Mouse (Mus musculus) kidney, embryonic 14.5 days (tissue): Measurements from ENCODE around the gene Car1. TPM values are rescaled to one million over a fixed set of nuclear protein-coding genes. Genes with fewer than 3 reads are reported as not detected.
"Not testable (repeated sequence)": the region's sequence is repeated elsewhere in the genome, so short reads cannot be mapped to it uniquely, and the experiment has no call there.

Source experiments
- ATAC-seq: fragments of 200-750 bp; cut with Nextera tagmentation; 2 replicates; pipeline ENCODE4 v1.8.0; 2017; ENCODE audit warnings: moderate number of reproducible peaks, mild to moderate bottlenecking, moderate TSS enrichment, moderate library complexity; ENCODE audit not compliant: low FRiP score, low TSS enrichment
- H3K27ac ChIP-seq: fragments of 300-500 bp; sonication (generic); 2 replicates; pipeline ENCODE4 v1.5.1; 2014; ENCODE audit warnings: low read depth, mild to moderate bottlenecking, low read length, moderate library complexity, mixed read lengths
- H3K27me3 ChIP-seq: fragments of 300-500 bp; sonication (generic); 2 replicates; pipeline ENCODE4 v1.6.1; 2014; ENCODE audit warnings: mild to moderate bottlenecking, low read length; ENCODE audit not compliant: control insufficient read depth, insufficient read depth
- H3K36me3 ChIP-seq: fragments of 300-500 bp; sonication (generic); 2 replicates; pipeline ENCODE4 v1.6.1; 2014; ENCODE audit warnings: low read length, mixed read lengths; ENCODE audit not compliant: control insufficient read depth, insufficient read depth
- H3K4me1 ChIP-seq: fragments of 300-500 bp; sonication (generic); 2 replicates; pipeline ENCODE4 v1.6.1; 2014; ENCODE audit warnings: low read length, mixed read lengths; ENCODE audit not compliant: control insufficient read depth, insufficient read depth
- H3K4me2 ChIP-seq: fragments of 300-500 bp; sonication (generic); replicated peaks from 2 replicates; pipeline ENCODE4 v1.6.1; 2014; ENCODE audit warnings: low read depth, mild to moderate bottlenecking, low read length
- H3K4me3 ChIP-seq: fragments of 300-500 bp; sonication (generic); 2 replicates; pipeline ENCODE4 v1.5.1; 2014; ENCODE audit warnings: mild to moderate bottlenecking, low read length
- H3K9ac ChIP-seq: fragments of 300-500 bp; sonication (generic); 2 replicates; pipeline ENCODE4 v1.6.1; 2014; ENCODE audit warnings: low read depth, mild to moderate bottlenecking, low read length, moderate library complexity
- H3K9me3 ChIP-seq: fragments of 300-500 bp; sonication (generic); 2 replicates; pipeline ENCODE4 v1.6.1; 2016; ENCODE audit warnings: low read length; ENCODE audit not compliant: control insufficient read depth
- WGBS: fragments of 180-500 bp; shearing (Covaris S2); extraction: QIAGEN DNeasy Blood & Tissue Kit; methylation state at CpG from one replicate; pipeline ENCODE4 v1.1.7; 2014; 5-methylcytosine and 5-hydroxymethylcytosine counted together
- polyA plus RNA-seq: library from polyadenylated mRNA; unstranded; fragments of >200 nt; fragmentation: Nextera tagmentation; extraction: Ambion mirVana; gene quantifications from 2 replicates; pipeline ENCODE4 v1.2.1, GENCODE M21; 2014

Car1 gene
- polyA plus RNA-seq, 1 experiment from 2014 or later = not detected

- Histone ChIP-seq H3K9me3 (no peaks in the 10 kb centered on the region), H3K4me2 (no peak overlapping the region), H3K27me3 (no peaks in the 10 kb centered on the region), H3K4me3 (no peak overlapping the region), H3K36me3 (no peaks in the 10 kb centered on the region), H3K27ac (no peak overlapping the region), H3K4me1 (no peaks in the 10 kb centered on the region), H3K9ac (no peak overlapping the region)
- no peak for ATAC-seq
These were observed 20.7 kb upstream of the Car1 start for GRCm38 (mm10) chr3:14828896-14829295.

DNA sequence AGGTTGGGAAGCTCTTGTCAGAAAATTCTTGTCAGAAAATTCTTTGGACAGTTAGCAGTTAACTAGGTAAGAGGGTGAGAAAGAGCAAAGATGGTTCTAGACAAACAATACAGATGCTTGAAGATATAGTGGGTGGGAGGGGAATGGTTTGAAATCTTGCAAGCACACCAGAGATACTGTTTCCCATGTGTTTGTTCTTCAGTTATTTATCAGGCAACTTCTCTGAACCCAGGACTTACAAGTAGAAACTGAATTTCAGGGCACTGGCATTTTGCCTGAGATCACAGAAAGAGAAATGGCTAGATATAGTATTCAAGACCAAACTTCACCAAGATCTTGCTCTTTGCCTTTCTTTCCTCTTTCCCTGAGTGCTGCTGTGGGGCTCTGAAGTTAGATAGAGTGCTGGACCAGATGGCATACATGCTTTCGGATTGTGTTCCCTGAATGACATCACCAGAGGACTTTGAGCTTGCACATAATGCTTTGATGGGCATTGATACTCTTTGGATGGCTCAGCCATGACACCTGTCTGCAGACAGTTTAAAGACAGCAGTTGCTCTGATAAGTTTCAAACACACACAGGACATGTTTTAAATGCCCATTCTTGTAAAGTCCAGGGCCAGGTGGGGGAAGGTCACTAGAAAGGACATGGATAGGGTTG, 11.8 kb upstream of the Car1 start:
- no peak overlapping the region for H3K9ac ChIP-seq
- no peaks in the 10 kb centered on the region for H3K4me1 ChIP-seq
- no peak overlapping the region for H3K4me3 ChIP-seq
- no peaks in the 10 kb centered on the region for H3K27me3 ChIP-seq
- no peak for ATAC-seq
- H3K9me3 ChIP-seq = no peaks in the 10 kb centered on the region
- H3K4me2 ChIP-seq = no peak overlapping the region
- WGBS = 78% methylated on average over 1 of the region's 1 CpGs
- no peak overlapping the region for H3K27ac ChIP-seq
- no peaks in the 10 kb centered on the region for H3K36me3 ChIP-seq

GRCm38 (mm10) chr3:14815396-14815795, 7.2 kb upstream of the Car1 start:
- WGBS = 90% methylated on average over 1 of the region's 1 CpGs
- not testable (repeated sequence) for H3K4me2 ChIP-seq, H3K27me3 ChIP-seq, H3K27ac ChIP-seq, H3K4me1 ChIP-seq, ATAC-seq, H3K9me3 ChIP-seq, H3K36me3 ChIP-seq, H3K9ac ChIP-seq, H3K4me3 ChIP-seq

- ATAC-seq = no peak
- Histone ChIP-seq H3K9me3 (no peaks in the 10 kb centered on the region), H3K4me1 (no peaks in the 10 kb centered on the region), H3K9ac (no peak overlapping the region), H3K27me3 (no peaks in the 10 kb centered on the region), H3K4me3 (no peak overlapping the region), H3K4me2 (no peak overlapping the region), H3K36me3 (no peaks in the 10 kb centered on the region), H3K27ac (no peak overlapping the region)
These were observed 1.5 kb downstream of the Car1 start for GRCm38 (mm10) chr3:14806702-14807101.

- Histone ChIP-seq H3K36me3 (no peaks in the 10 kb centered on the region), H3K4me2 (no peak overlapping the region), H3K9me3 (no peaks in the 10 kb centered on the region), H3K4me1 (no peaks in the 10 kb centered on the region), H3K9ac (no peak overlapping the region), H3K27ac (no peak overlapping the region), H3K27me3 (no peaks in the 10 kb centered on the region), H3K4me3 (no peak overlapping the region)
- no peak for ATAC-seq
- WGBS = 85% methylated on average over 3 of the region's 3 CpGs
These were observed 2.2 kb downstream of the Car1 start for GRCm38 (mm10) chr3:14805962-14806361.

DNA sequence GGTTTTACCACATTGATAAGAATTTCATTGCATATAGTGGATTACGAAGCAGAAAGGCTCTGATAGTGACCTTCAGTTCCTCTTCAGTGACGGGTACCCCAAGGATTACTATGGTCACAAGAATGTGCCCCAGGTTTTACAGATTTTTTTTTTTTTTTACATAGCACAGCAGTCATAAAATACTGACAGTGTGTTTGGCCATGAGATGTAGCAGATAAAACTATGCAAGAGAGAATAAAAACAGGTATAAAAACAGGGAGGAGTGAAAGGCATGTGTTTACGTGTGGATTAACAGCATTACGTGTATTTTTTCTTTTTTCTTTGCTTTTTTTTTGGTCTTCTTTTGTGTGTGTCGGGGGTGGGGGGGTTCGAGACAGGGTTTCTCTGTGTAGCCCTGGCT, 3.3 kb downstream of the Car1 start:
- Histone ChIP-seq H3K27me3 (no peaks in the 10 kb centered on the region), H3K4me2 (no peak overlapping the region), H3K4me1 (no peaks in the 10 kb centered on the region), H3K4me3 (no peak overlapping the region), H3K36me3 (no peaks in the 10 kb centered on the region), H3K9me3 (no peaks in the 10 kb centered on the region), H3K9ac (no peak overlapping the region), H3K27ac (no peak overlapping the region)
- 80% methylated on average over 6 of the region's 6 CpGs for WGBS
- ATAC-seq = no peak

DNA sequence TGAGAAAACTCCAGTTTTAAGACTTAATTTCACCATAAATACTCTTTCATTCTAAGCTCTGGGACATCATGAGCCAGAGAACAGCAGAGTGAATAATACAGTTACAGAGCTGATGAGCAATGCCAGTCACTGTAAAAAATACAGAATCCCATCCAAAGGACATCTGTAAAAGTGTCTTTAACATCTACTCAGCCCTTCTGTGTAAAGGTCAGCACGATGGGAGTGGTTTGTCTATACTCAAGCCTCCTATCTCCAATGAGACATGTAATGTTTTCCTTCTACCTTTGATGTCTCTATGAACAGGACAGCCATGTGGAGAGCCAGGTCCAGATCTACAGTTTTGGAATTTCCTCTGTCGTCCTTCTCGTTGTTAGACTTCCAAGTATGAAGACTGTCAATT, 11.1 kb downstream of the Car1 start:
- Histone ChIP-seq H3K9me3 (no peaks in the 10 kb centered on the region), H3K4me1 (no peaks in the 10 kb centered on the region), H3K4me3 (no peak overlapping the region), H3K27ac (no peak overlapping the region), H3K27me3 (no peaks in the 10 kb centered on the region), H3K36me3 (no peaks in the 10 kb centered on the region), H3K4me2 (no peak overlapping the region), H3K9ac (no peak overlapping the region)
- no peak for ATAC-seq
- WGBS = 83% methylated on average over 3 of the region's 3 CpGs

- Histone ChIP-seq H3K27ac (no peak overlapping the region), H3K4me1 (no peaks in the 10 kb centered on the region), H3K27me3 (no peaks in the 10 kb centered on the region), H3K36me3 (no peaks in the 10 kb centered on the region), H3K9ac (no peak overlapping the region), H3K9me3 (no peaks in the 10 kb centered on the region), H3K4me3 (no peak overlapping the region), H3K4me2 (no peak overlapping the region)
- no peak for ATAC-seq
- WGBS = 79% methylated on average over 4 of the region's 4 CpGs
These were observed 12.7 kb downstream of the Car1 start for GRCm38 (mm10) chr3:14795292-14796020.

DNA sequence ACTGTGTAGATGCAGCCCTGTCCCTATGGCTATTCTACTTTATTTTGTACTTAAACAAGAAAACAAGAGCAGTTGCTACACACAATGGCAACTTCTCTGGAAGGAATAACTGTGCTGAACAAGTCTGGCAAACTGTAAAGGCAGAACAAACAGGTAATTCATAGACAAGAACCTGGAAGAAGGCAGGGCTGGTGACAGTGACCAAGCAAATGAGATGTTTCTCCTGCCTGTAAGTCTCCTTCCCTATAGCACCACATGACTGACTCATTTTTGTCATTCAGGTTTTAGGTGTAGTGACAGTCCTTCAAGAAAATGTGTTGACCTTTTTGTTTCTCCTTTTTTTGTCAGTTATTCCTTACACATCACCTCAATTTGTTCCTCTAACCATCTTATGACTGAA, 16.1 kb downstream of the Car1 start:
- no peaks in the 10 kb centered on the region for H3K36me3 ChIP-seq
- H3K4me3 ChIP-seq = no peak overlapping the region
- no peak overlapping the region for H3K27ac ChIP-seq
- H3K4me1 ChIP-seq = peaks cover 4% of the 10 kb centered on the region; the same call in 1 of the 2 replicates
- no peaks in the 10 kb centered on the region for H3K27me3 ChIP-seq
- no peak overlapping the region for H3K9ac ChIP-seq
- no peak for ATAC-seq
- H3K4me2 ChIP-seq = no peak overlapping the region
- H3K9me3 ChIP-seq = no peaks in the 10 kb centered on the region
